Mouse (Mus musculus): ENCODE results near the gene G430095P16Rik. TPM values are rescaled to one million over a fixed set of nuclear protein-coding genes. Genes with fewer than 3 reads are reported as not detected.

G430095P16Rik gene
- polyA plus RNA-seq (2012; ENCODE audit: insufficient read depth, insufficient read length, low replicate concordance, missing spikeins) = not detected in 2 replicates

GRCm38 (mm10) chr8:84722850-84723570 is at the start of gene G430095P16Rik:
Gene G430095P16Rik (plus strand): TSS chr8:84723007.
- Histone ChIP-seq H3K27ac (ENCODE audit: insufficient read depth, low read depth, low read length) (peak within 1 kb of the TSS; percentile 14; the same call in 1 of the 2 replicates), H3K4me3 (ENCODE audit: insufficient read depth, low read depth, low read length) (no peak within 1 kb of the TSS), H3K4me1 (ENCODE audit: control insufficient read depth, insufficient read depth, low read length) (peaks cover 33% of the 10 kb centered on the region)
- WGBS = 42% methylated on average over 10 of the region's 10 CpGs
- no peak for TF ChIP-seq POLR2A (IDR thresholded peaks at IDR 0.05; ENCODE audit: insufficient read depth, low read depth, low read length)
- no peak for TF ChIP-seq CTCF (IDR thresholded peaks at IDR 0.05; ENCODE audit: insufficient read depth, low read depth, low read length)

GRCm38 (mm10) chr8:84677305-84677704 is 45.5 kb upstream of the G430095P16Rik start:
- TF ChIP-seq POLR2A (IDR thresholded peaks at IDR 0.05; ENCODE audit: insufficient read depth, low read depth, low read length) (no peak), CTCF (IDR thresholded peaks at IDR 0.05; ENCODE audit: insufficient read depth, low read depth, low read length) (no peak)
- Histone ChIP-seq H3K27ac (ENCODE audit: insufficient read depth, low read depth, low read length) (no peak overlapping the region), H3K4me3 (ENCODE audit: insufficient read depth, low read depth, low read length) (no peak overlapping the region), H3K4me1 (ENCODE audit: control insufficient read depth, insufficient read depth, low read length) (peaks cover 1% of the 10 kb centered on the region; the same call in 1 of the 2 replicates)
- 87% methylated on average over 5 of the region's 5 CpGs for WGBS

DNA sequence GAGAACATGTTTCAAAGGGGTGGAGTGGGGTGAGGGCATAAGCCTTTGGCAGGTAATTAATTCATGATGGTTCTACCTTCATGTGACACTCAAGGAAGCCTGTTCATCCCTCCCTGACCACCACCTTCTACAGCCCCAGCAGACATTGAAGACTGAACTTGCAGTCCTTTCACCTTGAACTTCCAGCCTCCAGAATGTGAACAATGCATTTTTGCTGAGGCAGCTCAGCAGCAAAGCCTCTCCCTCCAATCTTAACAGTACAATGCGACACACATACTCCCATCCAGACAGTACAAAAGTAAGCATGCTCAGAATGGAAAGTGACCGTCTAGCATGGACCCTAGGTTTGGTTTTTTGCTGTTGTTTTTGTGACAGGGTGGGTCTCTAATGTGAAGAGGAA is 41.3 kb upstream of the G430095P16Rik start:
- no peak overlapping the region for H3K4me3 ChIP-seq (ENCODE audit: insufficient read depth, low read depth, low read length)
- TF ChIP-seq CTCF (IDR thresholded peaks at IDR 0.05; ENCODE audit: insufficient read depth, low read depth, low read length) (no peak), POLR2A (IDR thresholded peaks at IDR 0.05; ENCODE audit: insufficient read depth, low read depth, low read length) (no peak)
- H3K4me1 ChIP-seq (ENCODE audit: control insufficient read depth, insufficient read depth, low read length) = peaks cover 18% of the 10 kb centered on the region
- 56% methylated on average over 2 of the region's 2 CpGs for WGBS
- no peak overlapping the region for H3K27ac ChIP-seq (ENCODE audit: insufficient read depth, low read depth, low read length)

- Histone ChIP-seq H3K4me1 (ENCODE audit: control insufficient read depth, insufficient read depth, low read length) (peaks cover 22% of the 10 kb centered on the region), H3K4me3 (ENCODE audit: insufficient read depth, low read depth, low read length) (no peak overlapping the region), H3K27ac (ENCODE audit: insufficient read depth, low read depth, low read length) (no peak overlapping the region)
- WGBS = 77% methylated on average over 2 of the region's 2 CpGs
- TF ChIP-seq POLR2A (IDR thresholded peaks at IDR 0.05; ENCODE audit: insufficient read depth, low read depth, low read length) = no peak
- TF ChIP-seq CTCF (IDR thresholded peaks at IDR 0.05; ENCODE audit: insufficient read depth, low read depth, low read length) = no peak
Observed at GRCm38 (mm10) chr8:84682257-84682656, 40.5 kb upstream of the G430095P16Rik start.

GRCm38 (mm10) chr8:84684537-84684936 is 38.3 kb upstream of the G430095P16Rik start:
- H3K4me3 ChIP-seq (ENCODE audit: insufficient read depth, low read depth, low read length) = no peak overlapping the region
- no peak for TF ChIP-seq CTCF (IDR thresholded peaks at IDR 0.05; ENCODE audit: insufficient read depth, low read depth, low read length)
- TF ChIP-seq POLR2A (IDR thresholded peaks at IDR 0.05; ENCODE audit: insufficient read depth, low read depth, low read length) = no peak
- peaks cover 23% of the 10 kb centered on the region for H3K4me1 ChIP-seq (ENCODE audit: control insufficient read depth, insufficient read depth, low read length)
- H3K27ac ChIP-seq (ENCODE audit: insufficient read depth, low read depth, low read length) = no peak overlapping the region
- WGBS = 26% methylated on average over 3 of the region's 3 CpGs

GRCm38 (mm10) chr8:84686191-84687002 is 36.4 kb upstream of the G430095P16Rik start, which contains the start of gene Trmt1:
Gene Trmt1 (plus strand): TSS chr8:84686307.
- peaks cover 26% of the 10 kb centered on the region for H3K4me1 ChIP-seq (ENCODE audit: control insufficient read depth, insufficient read depth, low read length)
- TF ChIP-seq CTCF (IDR thresholded peaks at IDR 0.05; ENCODE audit: insufficient read depth, low read depth, low read length) = no peak
- no peak for TF ChIP-seq POLR2A (IDR thresholded peaks at IDR 0.05; ENCODE audit: insufficient read depth, low read depth, low read length)
- WGBS = 6% methylated on average over 20 of the region's 20 CpGs

GRCm38 (mm10) chr8:84687003-84687704 is 35.7 kb upstream of the G430095P16Rik start:
- Histone ChIP-seq H3K27ac (ENCODE audit: insufficient read depth, low read depth, low read length) (peak overlapping the region; percentile 75; the same call in 1 of the 2 replicates), H3K4me3 (ENCODE audit: insufficient read depth, low read depth, low read length) (peak overlapping the region; percentile 96), H3K4me1 (ENCODE audit: control insufficient read depth, insufficient read depth, low read length) (peaks cover 26% of the 10 kb centered on the region)
- 2% methylated on average over 59 of the region's 62 CpGs for WGBS
- TF ChIP-seq CTCF (IDR thresholded peaks at IDR 0.05; ENCODE audit: insufficient read depth, low read depth, low read length) (no peak), POLR2A (IDR thresholded peaks at IDR 0.05; ENCODE audit: insufficient read depth, low read depth, low read length) (no peak)

More at GRCm38 (mm10) chr8:84686191-84687002, 36.4 kb upstream of the G430095P16Rik start, which contains the start of gene Trmt1:
- Histone ChIP-seq H3K27ac (ENCODE audit: insufficient read depth, low read depth, low read length) (no peak within 1 kb of the TSS), H3K4me3 (ENCODE audit: insufficient read depth, low read depth, low read length) (peak within 1 kb of the TSS; percentile 96)

DNA sequence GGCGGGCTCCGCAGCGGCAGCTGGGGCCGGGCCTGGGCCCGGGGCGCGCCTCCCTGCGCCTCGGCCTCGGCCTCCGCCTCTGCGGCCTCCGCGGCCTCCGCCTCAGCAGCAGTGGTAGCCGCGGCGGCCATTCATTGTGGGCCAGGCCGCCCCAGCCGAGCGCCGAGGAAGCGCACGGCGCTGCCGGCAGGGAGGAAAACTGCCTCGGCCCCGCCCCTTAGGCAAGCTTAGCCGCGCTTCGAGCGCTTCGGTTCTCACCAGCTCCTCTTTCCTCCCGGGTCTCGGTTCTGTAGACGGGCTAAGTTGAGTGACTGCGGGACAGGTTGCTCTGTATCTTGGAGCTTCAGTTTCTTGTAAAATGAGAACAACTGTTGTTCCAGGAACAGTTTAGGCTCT is 35.1 kb upstream of the G430095P16Rik start, which contains the start of gene Nacc1:
Gene Nacc1, minus strand, starts transcription at position 158 of the 396 bp plus-strand sequence.
- TF ChIP-seq CTCF (IDR thresholded peaks at IDR 0.05; ENCODE audit: insufficient read depth, low read depth, low read length) = no peak
- TF ChIP-seq POLR2A (IDR thresholded peaks at IDR 0.05; ENCODE audit: insufficient read depth, low read depth, low read length) = peak; percentile 30; the same call in 1 of the 2 replicates
- Histone ChIP-seq H3K4me1 (ENCODE audit: control insufficient read depth, insufficient read depth, low read length) (peaks cover 22% of the 10 kb centered on the region), H3K4me3 (ENCODE audit: insufficient read depth, low read depth, low read length) (peak within 1 kb of the TSS; percentile 96), H3K27ac (ENCODE audit: insufficient read depth, low read depth, low read length) (peak within 1 kb of the TSS; percentile 75; the same call in 1 of the 2 replicates)
- under 1% methylated on average over 34 of the region's 37 CpGs for WGBS

Measured in olfactory bulb, adult 2 months (tissue).